Mouse (Mus musculus) thymus, adult 2 months (tissue): ENCODE results near the gene Rtl1.

Source experiments
- CTCF ChIP-seq: fragments of 200-500 bp; IDR thresholded peaks from 2 replicates; pipeline ENCODE4 v1.5.1; 2012; ENCODE audit warnings: mild to moderate bottlenecking, control low read depth, low read length, moderate library complexity, borderline replicate concordance; ENCODE audit not compliant: control insufficient read depth, poor library complexity, insufficient read depth; ENCODE audit errors: extremely low read depth
- POLR2A ChIP-seq: fragments of 200-500 bp; IDR thresholded peaks from 2 replicates; pipeline ENCODE4 v1.6.1; 2012; ENCODE audit warnings: mild to moderate bottlenecking, low read length, control low read depth, moderate library complexity; ENCODE audit not compliant: control insufficient read depth, poor library complexity, insufficient read depth; ENCODE audit errors: extremely low read depth

GRCm38 (mm10) chr12:109632035-109632434 is 31.9 kb upstream of the Rtl1 start:
- no peak for TF ChIP-seq POLR2A
- TF ChIP-seq CTCF: no peak
